Mouse (Mus musculus) C2C12 (cell line): Measurements from ENCODE around the gene Pex13.

Experiments used
- CEBPB ChIP-seq: IDR thresholded peaks from one replicate; pipeline ENCODE4 v1.6.1; 2011; ENCODE audit warnings: low read depth, mild to moderate bottlenecking, control low read depth, moderate library complexity
- CTCF ChIP-seq: IDR thresholded peaks from one replicate; pipeline ENCODE4 v1.5.1; 2011; ENCODE audit not compliant: control insufficient read depth, insufficient read depth, insufficient read length
- FOSL1 ChIP-seq: IDR thresholded peaks from one replicate; pipeline ENCODE4 v1.8.0; 2011; ENCODE audit warnings: mild to moderate bottlenecking, low read length; ENCODE audit not compliant: poor library complexity, insufficient read depth, severe bottlenecking
- MAX ChIP-seq: IDR thresholded peaks from one replicate; pipeline ENCODE4 v1.6.1; 2011; ENCODE audit warnings: mild to moderate bottlenecking, control low read depth
- MYOD1 ChIP-seq: IDR thresholded peaks from one replicate; pipeline ENCODE4 v1.6.1; 2011; ENCODE audit warnings: low read depth; ENCODE audit not compliant: control insufficient read depth, insufficient read length
- USF1 ChIP-seq: IDR thresholded peaks from one replicate; pipeline ENCODE4 v1.6.1; 2011; ENCODE audit warnings: low read depth, mild to moderate bottlenecking, control low read depth, moderate library complexity

- TF ChIP-seq CTCF (no peak), USF1 (no peak), CEBPB (no peak), MAX (no peak), FOSL1 (no peak), MYOD1 (no peak)
Observed at GRCm38 (mm10) chr11:23634573-23634972, 31.2 kb downstream of the Pex13 start.
